Mouse (Mus musculus) heart, embryonic 12.5 days (tissue): Measurements from ENCODE around the gene Myl6b. TPM values are rescaled to one million over a fixed set of nuclear protein-coding genes. Genes with fewer than 3 reads are reported as not detected.
A peak's percentile ranks its signal among the peaks of the same experiment; 100 is the strongest.

Experiments used
- ATAC-seq: fragments of 200-750 bp; cut with Nextera tagmentation; 2 replicates; pipeline ENCODE4 v1.8.0; 2017; ENCODE audit warnings: moderate TSS enrichment, moderate library complexity; ENCODE audit not compliant: insufficient number of reproducible peaks, low FRiP score
- H3K27ac ChIP-seq: fragments of 300-500 bp; sonication (generic); 2 replicates; pipeline ENCODE4 v1.5.1; 2016; ENCODE audit warnings: mild to moderate bottlenecking, moderate library complexity; ENCODE audit not compliant: poor library complexity, severe bottlenecking
- H3K27me3 ChIP-seq: fragments of 300-500 bp; sonication (generic); replicated peaks from 2 replicates; pipeline ENCODE4 v1.6.1; 2016; ENCODE audit warnings: mild to moderate bottlenecking, moderate library complexity
- H3K36me3 ChIP-seq: fragments of 300-500 bp; sonication (generic); 2 replicates; pipeline ENCODE4 v1.6.1; 2016; ENCODE audit warnings: mild to moderate bottlenecking, moderate library complexity
- H3K4me1 ChIP-seq: fragments of 300-500 bp; sonication (generic); replicated peaks from 2 replicates; pipeline ENCODE4 v1.6.1; 2016; ENCODE audit warnings: mild to moderate bottlenecking
- H3K4me2 ChIP-seq: fragments of 300-500 bp; sonication (generic); 2 replicates; pipeline ENCODE4 v1.6.1; 2016; ENCODE audit warnings: mild to moderate bottlenecking, moderate library complexity
- H3K4me3 ChIP-seq: fragments of 300-500 bp; sonication (generic); 2 replicates; pipeline ENCODE4 v1.5.1; 2016; ENCODE audit warnings: mild to moderate bottlenecking
- H3K9ac ChIP-seq: fragments of 300-500 bp; sonication (generic); 2 replicates; pipeline ENCODE4 v1.6.1; 2016; ENCODE audit warnings: mild to moderate bottlenecking, moderate library complexity
- H3K9me3 ChIP-seq: fragments of 300-500 bp; sonication (generic); replicated peaks from 2 replicates; pipeline ENCODE4 v1.6.1; 2016; ENCODE audit warnings: mild to moderate bottlenecking, moderate library complexity
- WGBS: fragments of 180-500 bp; shearing (Covaris S2); methylation state at CpG from one replicate; pipeline ENCODE4 v1.1.7; 2016; 5-methylcytosine and 5-hydroxymethylcytosine counted together
- polyA plus RNA-seq: library from polyadenylated mRNA; unstranded; fragments of >200 nt; fragmentation: Nextera tagmentation; extraction: Ambion mirVana; gene quantifications from 2 replicates; pipeline ENCODE4 v1.2.1, GENCODE M21; 2016

The Myl6b gene
- polyA plus RNA-seq, 1 experiment from 2014 or later = 4.0 TPM

- no peak overlapping the region for H3K27ac ChIP-seq
- 0 out of 2 replicates have a peak, but pooled peaks have one; percentile 5 for ATAC-seq
- no peaks in the 10 kb centered on the region for H3K27me3 ChIP-seq
- no peaks in the 10 kb centered on the region for H3K36me3 ChIP-seq
- 74% methylated on average over 4 of the region's 4 CpGs for WGBS
- peak overlapping the region; percentile 56 for H3K4me2 ChIP-seq
- H3K4me1 ChIP-seq = peaks cover 4% of the 10 kb centered on the region; the same call in 1 of the 2 replicates
- peak overlapping the region; percentile 24; the same call in 1 of the 2 replicates for H3K4me3 ChIP-seq
- H3K9me3 ChIP-seq = no peaks in the 10 kb centered on the region
- peak overlapping the region; percentile 40; the same call in 1 of the 2 replicates for H3K9ac ChIP-seq
Observed at GRCm38 (mm10) chr10:128535624-128536265, 37.3 kb upstream of the Myl6b start.

GRCm38 (mm10) chr10:128535206-128535605 lies 36.7 kb upstream of the Myl6b start:
- ATAC-seq = no peak
- Histone ChIP-seq H3K4me3 (no peak overlapping the region), H3K36me3 (no peaks in the 10 kb centered on the region), H3K27ac (no peak overlapping the region), H3K27me3 (no peaks in the 10 kb centered on the region), H3K4me2 (no peak overlapping the region), H3K9ac (no peak overlapping the region), H3K4me1 (peaks cover 4% of the 10 kb centered on the region; the same call in 1 of the 2 replicates), H3K9me3 (no peaks in the 10 kb centered on the region)
- WGBS = 76% methylated on average over 2 of the region's 2 CpGs

GRCm38 (mm10) chr10:128526366-128527356 lies 28.2 kb upstream of the Myl6b start:
- H3K4me3 ChIP-seq = peak overlapping the region; percentile 68
- peak overlapping the region; percentile 36 for H3K27ac ChIP-seq
- no peak for ATAC-seq
- peaks cover 6% of the 10 kb centered on the region; the same call in 1 of the 2 replicates for H3K36me3 ChIP-seq
- H3K9me3 ChIP-seq = no peaks in the 10 kb centered on the region
- H3K4me2 ChIP-seq = peak overlapping the region; percentile 88
- peak overlapping the region; percentile 47 for H3K9ac ChIP-seq
- peaks cover 9% of the 10 kb centered on the region for H3K4me1 ChIP-seq
- 26% methylated on average over 28 of the region's 28 CpGs for WGBS
- H3K27me3 ChIP-seq = no peaks in the 10 kb centered on the region

GRCm38 (mm10) chr10:128525671-128526308 lies 27.3 kb upstream of the Myl6b start, which contains the start of gene Esyt1:
Gene Esyt1 (minus strand): TSS chr10:128525871.
- H3K36me3 ChIP-seq = peaks cover 14% of the 10 kb centered on the region
- H3K9ac ChIP-seq = peak within 1 kb of the TSS; percentile 81
- peak within 1 kb of the TSS; percentile 65 for H3K27ac ChIP-seq
- ATAC-seq = peak; percentile 96
- peaks cover 9% of the 10 kb centered on the region for H3K4me1 ChIP-seq
- no peaks in the 10 kb centered on the region for H3K27me3 ChIP-seq
- under 1% methylated on average over 37 of the region's 37 CpGs for WGBS
- H3K9me3 ChIP-seq = no peaks in the 10 kb centered on the region
- peak within 1 kb of the TSS; percentile 88 for H3K4me2 ChIP-seq
- peak within 1 kb of the TSS; percentile 68 for H3K4me3 ChIP-seq

GRCm38 (mm10) chr10:128524732-128525662 lies 26.5 kb upstream of the Myl6b start:
- peak; percentile 18 for ATAC-seq

GRCm38 (mm10) chr10:128524111-128524731 lies 25.7 kb upstream of the Myl6b start:
- Histone ChIP-seq H3K4me1 (peaks cover 9% of the 10 kb centered on the region), H3K9me3 (no peaks in the 10 kb centered on the region), H3K36me3 (peaks cover 29% of the 10 kb centered on the region), H3K4me2 (peak overlapping the region; percentile 88), H3K9ac (peak overlapping the region; percentile 81), H3K4me3 (peak overlapping the region; percentile 68), H3K27ac (0 out of 2 replicates have a peak overlapping the region, but pooled peaks have one; percentile 65), H3K27me3 (no peaks in the 10 kb centered on the region)
- 14% methylated on average over 11 of the region's 11 CpGs for WGBS
- ATAC-seq = no peak

More at GRCm38 (mm10) chr10:128524732-128525662, 26.5 kb upstream of the Myl6b start:
- Histone ChIP-seq H3K27ac (peak overlapping the region; percentile 65), H3K4me1 (peaks cover 9% of the 10 kb centered on the region), H3K9ac (peak overlapping the region; percentile 81), H3K4me3 (peak overlapping the region; percentile 68), H3K9me3 (no peaks in the 10 kb centered on the region), H3K27me3 (no peaks in the 10 kb centered on the region), H3K36me3 (peaks cover 22% of the 10 kb centered on the region), H3K4me2 (peak overlapping the region; percentile 88)
- under 1% methylated on average over 58 of the region's 58 CpGs for WGBS

- Histone ChIP-seq H3K27me3 (peaks cover 7% of the 10 kb centered on the region), H3K36me3 (peaks cover 45% of the 10 kb centered on the region), H3K9me3 (no peaks in the 10 kb centered on the region), H3K27ac (no peak overlapping the region), H3K4me2 (no peak overlapping the region), H3K9ac (no peak overlapping the region), H3K4me3 (no peak overlapping the region), H3K4me1 (peaks cover 9% of the 10 kb centered on the region)
- ATAC-seq = no peak
- 77% methylated on average over 6 of the region's 6 CpGs for WGBS
Observed at GRCm38 (mm10) chr10:128522351-128522750, 23.9 kb upstream of the Myl6b start.

GRCm38 (mm10) chr10:128520591-128520990 lies 22.1 kb upstream of the Myl6b start:
- Histone ChIP-seq H3K27ac (no peak overlapping the region), H3K9me3 (no peaks in the 10 kb centered on the region), H3K36me3 (peaks cover 63% of the 10 kb centered on the region), H3K4me1 (peaks cover 9% of the 10 kb centered on the region), H3K4me3 (no peak overlapping the region), H3K4me2 (no peak overlapping the region), H3K9ac (no peak overlapping the region), H3K27me3 (peaks cover 21% of the 10 kb centered on the region)
- no peak for ATAC-seq
- 87% methylated on average over 16 of the region's 16 CpGs for WGBS

- no peak for ATAC-seq
- H3K36me3 ChIP-seq = peaks cover 75% of the 10 kb centered on the region
Observed at GRCm38 (mm10) chr10:128518833-128519232, 20.3 kb upstream of the Myl6b start.

More at GRCm38 (mm10) chr10:128518833-128519232, 20.3 kb upstream of the Myl6b start:
- 69% methylated on average over 7 of the region's 7 CpGs for WGBS
- H3K9ac ChIP-seq = no peak overlapping the region
- H3K4me1 ChIP-seq = peaks cover 1% of the 10 kb centered on the region; the same call in 1 of the 2 replicates
- H3K27ac ChIP-seq = no peak overlapping the region
- H3K9me3 ChIP-seq = no peaks in the 10 kb centered on the region
- H3K27me3 ChIP-seq = peaks cover 21% of the 10 kb centered on the region
- H3K4me3 ChIP-seq = no peak overlapping the region
- H3K4me2 ChIP-seq = no peak overlapping the region
